Mouse (Mus musculus) urinary bladder, postnatal 4 days (tissue): ENCODE data around the gene Trim30c.
"Not testable (repeated sequence)": the region's sequence is repeated elsewhere in the genome, so short reads cannot be mapped to it uniquely, and the experiment has no call there.

ENCODE experiments used
- DNase-seq, 2 experiments: peaks; one replicate each; pipeline ENCODE4 v3.0.0; 2021 to 2022; ENCODE audit warnings: low spot score in 2 of 2

Trim30c gene

GRCm38 (mm10) chr7:104400698-104401097 lies at the start of gene Trim30c:
Trim30c (minus strand) TSS chr7:104400837.
- DNase-seq = no peak

DNA sequence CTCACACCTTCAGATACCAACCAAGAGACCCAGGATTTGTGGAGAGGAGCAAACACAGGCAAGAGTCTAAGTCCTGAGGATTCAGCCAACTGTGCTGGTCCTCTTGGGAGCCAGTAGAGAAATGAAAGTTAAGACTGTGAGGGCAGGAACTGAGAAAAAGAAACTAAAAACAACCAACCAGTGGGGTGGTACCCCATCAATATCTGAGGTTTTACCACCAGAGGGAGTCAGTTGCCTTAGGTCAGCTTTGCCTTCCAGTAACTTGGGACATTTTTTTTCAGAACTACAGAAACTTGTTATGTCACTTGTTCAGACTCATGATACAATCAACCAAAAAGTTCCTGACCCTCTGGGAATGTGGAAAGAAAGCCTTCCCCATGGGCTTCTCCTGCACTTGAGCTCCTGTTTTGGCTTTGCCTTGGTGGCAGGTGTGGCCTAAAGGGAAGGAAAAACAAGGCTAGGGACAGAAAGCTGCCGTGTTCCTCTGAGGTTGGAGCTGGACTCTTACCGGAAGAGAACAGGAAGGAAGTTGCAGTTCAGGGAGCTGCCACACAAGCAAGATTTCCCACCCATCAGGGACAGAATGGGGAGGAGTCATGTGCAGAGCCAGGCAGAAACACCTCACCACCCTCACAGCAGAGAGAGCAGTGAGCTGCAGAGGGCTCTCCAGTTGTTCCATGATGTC lies 45.5 kb upstream of the Trim30c start:
- DNase-seq = no peak

- DNase-seq = no peak
Observed at GRCm38 (mm10) chr7:104404460-104404950, 3.9 kb upstream of the Trim30c start.

DNA sequence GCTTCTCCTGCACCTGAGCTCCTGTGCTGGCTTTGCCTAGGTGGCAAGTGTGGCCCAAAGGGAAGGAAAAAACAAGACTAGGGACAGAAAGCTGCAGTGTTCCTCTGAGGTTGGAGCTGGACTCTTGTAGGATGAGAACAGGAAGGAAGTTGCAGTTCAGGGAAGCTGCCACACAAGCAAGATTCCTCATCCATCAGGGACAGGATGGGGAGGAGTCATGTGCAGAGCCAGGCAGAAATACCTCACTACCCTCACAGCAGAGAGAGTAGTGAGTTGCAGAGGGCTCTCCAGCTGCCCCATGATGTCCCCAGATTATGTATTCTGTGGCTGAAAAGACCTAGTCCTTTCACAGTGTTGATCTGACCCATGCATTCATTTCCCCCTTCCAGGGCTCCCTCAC lies 503 bp upstream of the Trim30c start:
- DNase-seq = no peak

DNA sequence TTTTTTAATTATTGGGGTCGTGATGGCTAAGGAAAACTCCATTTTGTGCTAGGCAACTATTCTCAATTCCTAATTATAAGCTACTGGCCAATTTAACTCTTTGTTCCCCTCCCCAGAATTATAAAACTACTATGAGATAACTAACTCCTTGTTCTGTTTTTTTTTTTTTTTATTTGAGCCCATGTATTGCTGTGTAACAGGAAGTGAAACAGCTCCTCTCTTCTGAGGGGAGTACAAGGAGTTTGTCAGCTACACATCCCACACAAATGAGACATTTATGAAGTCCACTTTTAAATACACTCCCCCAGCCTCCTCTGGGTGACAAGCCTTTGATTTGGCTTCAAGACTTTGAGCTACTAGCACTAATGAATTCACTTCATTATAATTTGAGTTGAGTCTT lies 2.1 kb downstream of the Trim30c start:
- DNase-seq = no peak

DNA sequence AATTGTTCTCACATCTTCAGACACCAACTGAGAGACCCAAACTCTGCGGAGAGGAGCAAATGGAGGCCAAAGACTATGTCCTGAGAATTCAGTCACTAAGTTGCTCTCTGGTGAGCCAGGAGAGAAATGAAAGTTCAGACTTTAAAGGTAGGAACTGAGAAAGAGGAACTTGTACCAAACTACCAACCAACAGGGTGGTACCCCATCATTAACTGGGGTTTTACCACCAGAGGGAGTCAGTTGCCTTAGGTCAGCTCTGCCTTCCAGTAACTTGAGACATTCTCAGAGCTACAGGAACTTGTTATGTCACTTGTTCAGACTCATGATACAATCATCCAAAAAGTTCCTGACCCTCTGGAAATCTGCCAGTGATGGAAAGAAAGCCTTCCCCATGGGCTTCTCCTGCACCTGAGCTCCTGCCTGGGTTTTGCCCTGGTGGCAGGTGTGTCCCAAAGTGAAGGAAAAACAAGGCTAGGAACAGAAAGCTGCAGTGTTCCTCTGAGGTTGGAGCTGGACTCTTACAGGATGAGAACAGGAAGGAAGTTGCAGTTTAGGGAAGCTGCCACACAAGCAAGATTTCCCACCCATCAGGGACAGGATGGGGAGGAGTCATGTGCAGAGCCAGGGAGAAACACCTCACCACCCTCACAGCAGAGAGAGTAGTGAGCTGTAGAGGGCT lies 30.8 kb downstream of the Trim30c start, which contains the start of gene Trim30b:
Gene Trim30b (minus strand): TSS at position 149 of the 679 bp plus-strand sequence.
- no peak for DNase-seq

- DNase-seq = no peak
Observed at GRCm38 (mm10) chr7:104366339-104366738, 34.3 kb downstream of the Trim30c start.

DNA sequence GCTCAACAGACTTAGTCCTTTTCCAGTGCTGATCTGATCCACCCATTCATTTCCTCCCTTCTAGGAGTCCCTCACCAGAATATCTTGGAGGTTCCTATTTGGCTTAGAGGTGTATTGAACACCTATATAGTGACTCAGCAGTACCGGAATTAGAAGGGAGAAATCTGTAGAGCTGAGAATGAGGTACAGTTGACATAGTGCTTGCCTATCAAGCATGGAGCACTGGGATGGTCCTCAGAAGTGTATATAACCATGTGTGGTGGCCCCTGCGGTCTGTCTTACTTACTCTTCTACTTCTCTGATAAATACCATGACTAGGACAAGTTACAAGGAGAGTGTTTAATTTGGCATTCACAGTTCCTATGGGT lies 47.1 kb downstream of the Trim30c start:
- no peak for DNase-seq

DNA sequence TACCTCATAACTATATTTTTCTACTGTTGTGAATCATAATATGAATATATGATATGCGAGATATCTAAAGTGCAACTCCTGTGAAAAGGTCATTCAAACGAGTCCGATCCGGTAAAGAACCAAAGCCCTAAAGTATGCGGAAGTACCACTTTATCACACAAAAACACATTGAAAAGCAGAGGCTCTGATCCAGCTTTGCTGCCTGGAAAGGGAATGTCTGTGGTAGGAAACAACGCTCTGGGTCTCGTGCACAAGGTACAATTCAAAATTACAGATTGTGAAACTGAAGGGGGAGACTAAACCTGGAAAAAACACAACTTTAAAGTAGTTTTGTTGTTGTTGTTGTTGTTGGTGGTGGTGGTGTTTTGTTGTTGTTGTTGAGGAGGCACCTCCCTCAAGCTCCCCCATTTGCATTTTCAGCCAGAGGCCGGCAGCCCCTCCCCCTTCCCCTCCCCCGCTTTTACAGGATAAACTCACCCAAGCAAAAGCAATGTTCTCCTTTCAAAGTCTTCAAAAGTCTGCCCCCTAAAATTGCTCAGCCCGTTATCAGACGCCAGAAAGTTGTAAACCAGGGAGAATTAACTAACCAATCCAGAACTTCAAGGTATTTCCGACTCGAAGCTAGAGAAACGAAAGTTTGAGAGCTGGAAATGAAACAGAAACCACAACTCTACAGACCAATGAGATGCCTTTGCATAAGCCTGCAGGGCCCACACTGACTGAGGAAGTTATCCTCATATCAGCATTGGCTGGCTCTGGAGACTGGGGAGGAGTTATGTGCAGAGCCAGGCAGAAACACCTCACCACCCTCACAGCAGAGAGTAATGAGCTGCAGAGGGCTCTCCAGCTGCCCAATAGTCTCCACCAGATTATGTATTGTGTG lies 47.7 kb downstream of the Trim30c start, which contains the start of gene Trim12c:
Gene Trim12c (minus strand): TSS at position 646 of the 883 bp plus-strand sequence.
- DNase-seq = peak in 1 of 2 experiments; percentile 46

GRCm38 (mm10) chr7:104348043-104348442 lies 52.6 kb downstream of the Trim30c start:
- DNase-seq = not testable (repeated sequence)

GRCm38 (mm10) chr7:104340744-104341143 lies 59.9 kb downstream of the Trim30c start:
- DNase-seq = not testable (repeated sequence)

GRCm38 (mm10) chr7:104335547-104335946 lies 65.1 kb downstream of the Trim30c start:
- DNase-seq = not testable (repeated sequence)
